Mouse (Mus musculus): ENCODE measurements around the gene Prps2. TPM values are rescaled to one million over a fixed set of nuclear protein-coding genes. Genes with fewer than 3 reads are reported as not detected.

Prps2 gene
- 2.9 and 27.8 TPM in 2 replicates for polyA plus RNA-seq (2012; ENCODE audit: low replicate concordance)

DNA sequence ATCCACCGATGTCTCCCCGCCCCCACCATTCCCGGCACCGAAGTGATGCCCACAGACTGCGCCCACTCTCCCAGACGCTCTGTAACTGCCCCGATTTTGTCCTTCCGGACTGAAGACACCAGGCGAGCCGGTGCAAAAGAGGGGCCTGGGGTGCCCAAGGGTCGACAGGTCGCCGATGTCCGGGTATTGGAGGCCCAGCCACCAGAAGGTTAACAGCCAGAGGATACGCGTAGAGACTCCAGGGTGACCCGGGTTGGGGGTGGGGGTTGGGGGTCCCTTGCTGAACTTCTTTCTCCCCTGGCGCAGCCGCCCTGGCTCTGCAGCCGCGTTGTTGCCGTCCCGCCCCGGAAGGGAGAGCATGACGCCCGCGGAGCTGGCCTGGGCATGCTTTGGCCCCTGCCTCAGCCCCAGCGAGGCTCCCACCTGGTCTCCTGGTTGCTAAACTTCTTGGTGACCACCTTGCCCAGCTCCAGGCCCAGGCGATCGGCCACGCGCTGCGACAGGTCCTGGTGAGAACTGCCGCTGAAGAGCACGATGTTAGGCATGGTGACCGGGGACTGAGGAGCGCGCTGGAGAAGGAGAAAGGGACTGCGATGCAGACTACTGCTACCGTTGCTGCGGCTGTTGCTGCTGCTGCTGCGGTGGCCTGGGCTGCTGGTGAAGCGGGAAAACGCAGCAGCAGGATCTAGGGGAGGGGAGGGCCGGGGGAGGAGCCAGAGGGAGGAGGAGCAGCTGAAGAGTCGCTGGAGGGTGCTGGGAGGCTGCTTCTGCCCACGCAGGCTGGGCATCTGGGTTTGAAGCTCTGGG, at the start of gene Prps2:
TSS of gene Prps2 (minus strand) at position 703 of the 807 bp plus-strand sequence.

DNA sequence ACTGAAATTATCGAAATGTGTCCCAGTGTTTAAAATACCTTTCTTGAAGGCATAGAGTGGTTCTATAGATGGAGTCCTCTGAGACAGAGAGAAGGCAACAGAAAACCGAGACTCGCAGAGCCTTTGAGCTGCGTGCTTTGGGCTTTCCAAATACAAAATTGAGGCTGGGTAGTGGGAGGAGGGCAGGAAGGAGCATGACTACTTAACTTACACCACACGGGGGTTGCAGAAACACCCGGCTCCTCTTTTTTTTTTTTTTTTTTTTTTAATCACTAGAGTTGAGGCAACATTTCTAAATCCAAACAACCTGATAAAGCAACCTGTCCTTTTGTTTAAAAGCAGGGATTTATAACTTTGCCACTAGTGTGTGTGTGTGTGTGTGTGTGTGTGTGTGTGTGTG, 52.1 kb downstream of the Prps2 start, which contains the start of gene Tlr7:
TSS of gene Tlr7 (minus strand) at position 160 of the 400 bp plus-strand sequence.

Other genes with a start within 250 kb of the Prps2 start
- 343 and 630 TPM in 2 replicates for gene Tmsb4x, start 173.4 kb downstream of the Prps2 start, polyA plus RNA-seq (2012; ENCODE audit: low replicate concordance)
- gene Tlr8, start 118.4 kb downstream of the Prps2 start, polyA plus RNA-seq (2012; ENCODE audit: low replicate concordance): 0.76 and 1.00 TPM in 2 replicates
- 1.0 and 4.8 TPM in 2 replicates for gene Tlr7, start 52.2 kb downstream of the Prps2 start, polyA plus RNA-seq (2012; ENCODE audit: low replicate concordance)